Mouse (Mus musculus) left cerebral cortex, postnatal 14 days (tissue): ENCODE measurements around the gene Gk. TPM values are rescaled to one million over a fixed set of nuclear protein-coding genes. Genes with fewer than 3 reads are reported as not detected.

Experiments
- total RNA-seq, 2 experiments: library from RNA; stranded (reverse); gene quantifications; 2 replicates each; pipeline ENCODE4 v1.2.3; 2021

The Gk gene
- total RNA-seq, 2 experiments from 2014 or later = 22.7 to 29.2 TPM

Other genes starting within 250 kb of the Gk start
- 10 to 100 TPM; 14.3 to 14.6 TPM for gene Tab3, start 202.8 kb downstream of the Gk start, total RNA-seq
- gene 5430427O19Rik, start 93.5 kb upstream of the Gk start, total RNA-seq = under 1 TPM in 1 of 2 experiments, not detected in 1; 0.09 TPM